Mouse (Mus musculus) spleen, adult 2 months (tissue): ENCODE data around the gene Rnf145. TPM values are rescaled to one million over a fixed set of nuclear protein-coding genes. Genes with fewer than 3 reads are reported as not detected.

Experiments
- DNase-seq, 2 experiments: peaks; one replicate each; pipeline versions ENCODE4 v3.0.0 to v3.0.0-alpha.2; 2012 to 2021; ENCODE audit warnings: low spot score in 2 of 2, low read depth in 1 of 2
- H3K27ac ChIP-seq: fragments of 200-500 bp; 2 replicates; pipeline ENCODE4 v1.5.1; 2012; ENCODE audit warnings: low read length, inconsistent platforms; ENCODE audit not compliant: insufficient read depth
- H3K27me3 ChIP-seq: fragments of 200-500 bp; 2 replicates; pipeline ENCODE4 v1.6.1; 2012; ENCODE audit warnings: mild to moderate bottlenecking, moderate library complexity, low read length, inconsistent platforms; ENCODE audit not compliant: control insufficient read depth, insufficient read depth
- H3K36me3 ChIP-seq: fragments of 200-500 bp; 2 replicates; pipeline ENCODE4 v1.6.1; 2012; ENCODE audit warnings: mild to moderate bottlenecking, low read length, inconsistent platforms; ENCODE audit not compliant: control insufficient read depth, insufficient read depth
- H3K4me1 ChIP-seq: fragments of 200-500 bp; 2 replicates; pipeline ENCODE4 v1.6.1; 2011; ENCODE audit warnings: inconsistent platforms; ENCODE audit not compliant: control insufficient read depth, insufficient read depth, insufficient read length
- H3K4me3 ChIP-seq: fragments of 200-500 bp; 2 replicates; pipeline ENCODE4 v1.5.1; 2011; ENCODE audit warnings: mild to moderate bottlenecking, inconsistent platforms; ENCODE audit not compliant: insufficient read depth, insufficient read length; ENCODE audit errors: extremely low read depth
- CTCF ChIP-seq: fragments of 200-500 bp; IDR thresholded peaks from 2 replicates; pipeline ENCODE4 v1.5.1; 2011; ENCODE audit warnings: mild to moderate bottlenecking, inconsistent platforms; ENCODE audit not compliant: insufficient read depth, insufficient read length, insufficient replicate concordance; ENCODE audit errors: extremely low read depth
- POLR2A ChIP-seq: fragments of 200-500 bp; IDR thresholded peaks from 2 replicates; pipeline ENCODE4 v1.6.1; 2011; ENCODE audit warnings: low read depth, low read length, inconsistent platforms
- WGBS: fragments of 180-500 bp; shearing (Covaris S2); methylation state at CpG from one replicate; pipeline ENCODE4 v1.1.7; 2018; 5-methylcytosine and 5-hydroxymethylcytosine counted together
- polyA plus RNA-seq: library from polyadenylated mRNA; depleted of rRNA; stranded (reverse); fragments of >200 nt; gene quantifications from 2 replicates; pipeline ENCODE4 v1.2.3, GENCODE M21; 2012

Gene Rnf145
- polyA plus RNA-seq, 1 experiment: 65.5 TPM

DNA sequence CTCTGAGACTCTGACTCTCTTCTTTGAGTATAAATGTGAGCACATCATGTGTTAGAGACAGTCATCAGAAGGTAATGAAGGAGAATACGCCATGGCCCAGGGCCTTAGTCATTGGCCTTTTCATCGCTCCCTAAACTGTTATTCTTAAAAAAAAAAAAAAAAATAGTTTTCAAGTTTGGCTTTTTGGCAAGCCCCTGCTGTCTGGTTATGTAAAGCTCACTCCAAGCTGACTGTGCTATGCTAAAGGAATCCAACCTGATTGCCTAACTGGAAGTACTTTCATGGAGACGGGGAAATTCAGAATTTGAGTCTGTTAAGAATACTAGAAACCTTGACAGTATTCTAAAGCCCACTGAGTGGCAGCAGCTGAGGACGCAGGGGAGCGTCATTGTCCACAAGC, 22.5 kb downstream of the Rnf145 start:
- H3K36me3 ChIP-seq: peaks cover 19% of the 10 kb centered on the region
- no peak for DNase-seq
- peaks cover 44% of the 10 kb centered on the region for H3K4me1 ChIP-seq
- H3K4me3 ChIP-seq: no peak overlapping the region
- TF ChIP-seq POLR2A: no peak
- TF ChIP-seq CTCF: no peak
- peak overlapping the region; percentile 63 for H3K27ac ChIP-seq
- 93% methylated on average over 5 of the region's 5 CpGs for WGBS
- H3K27me3 ChIP-seq: no peaks in the 10 kb centered on the region

DNA sequence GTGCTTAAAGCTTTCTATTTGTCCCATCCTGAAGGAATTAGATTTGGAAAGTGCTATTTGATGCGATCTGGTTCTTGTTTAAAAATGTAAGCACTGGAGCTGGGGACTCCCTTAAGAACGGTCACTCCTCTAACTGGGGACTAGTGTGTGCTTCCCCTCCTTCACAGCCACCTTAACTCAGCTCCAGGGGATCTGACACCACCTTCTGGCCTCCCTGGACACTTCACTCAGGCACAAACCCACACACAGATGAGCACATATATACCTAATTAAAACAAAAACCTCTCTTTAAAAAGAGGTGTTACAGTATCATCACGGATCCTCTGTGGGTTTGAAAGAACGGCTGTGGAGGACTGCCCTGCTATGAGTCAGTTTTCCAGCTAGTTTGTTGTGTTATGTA, 23.0 kb downstream of the Rnf145 start:
- DNase-seq: no peak
- no peak overlapping the region for H3K4me3 ChIP-seq
- no peaks in the 10 kb centered on the region for H3K27me3 ChIP-seq
- TF ChIP-seq POLR2A: no peak
- TF ChIP-seq CTCF: no peak
- WGBS: 90% methylated on average over 4 of the region's 4 CpGs
- H3K4me1 ChIP-seq: peaks cover 46% of the 10 kb centered on the region
- H3K27ac ChIP-seq: no peak overlapping the region; the same call in 1 of the 2 replicates
- H3K36me3 ChIP-seq: peaks cover 19% of the 10 kb centered on the region

DNA sequence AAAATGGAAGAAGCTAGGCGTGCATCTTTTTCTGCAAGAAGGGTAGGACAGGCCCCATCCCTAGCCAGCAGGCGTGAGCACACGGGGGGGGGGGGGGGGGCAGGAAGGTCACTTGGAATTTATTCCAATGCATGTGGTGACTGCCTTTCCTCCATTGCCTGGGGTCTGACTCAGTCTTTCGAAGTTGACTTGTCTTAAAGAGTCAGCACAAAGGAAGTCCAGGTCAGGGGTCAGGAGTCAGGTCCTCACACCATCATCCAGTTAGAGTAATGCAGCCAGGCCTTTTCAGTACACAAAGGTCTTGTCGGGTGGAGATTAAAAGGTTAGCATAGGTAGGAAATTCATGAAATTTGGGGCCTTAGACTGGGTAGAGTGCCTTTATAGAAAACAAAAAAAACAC, 24.8 kb downstream of the Rnf145 start:
- TF ChIP-seq POLR2A (no peak), CTCF (no peak)
- Histone ChIP-seq H3K4me1 (peaks cover 41% of the 10 kb centered on the region), H3K27ac (peak overlapping the region; percentile 80), H3K36me3 (peaks cover 15% of the 10 kb centered on the region), H3K27me3 (no peaks in the 10 kb centered on the region), H3K4me3 (no peak overlapping the region)
- DNase-seq: no peak
- 74% methylated on average over 5 of the region's 5 CpGs for WGBS

DNA sequence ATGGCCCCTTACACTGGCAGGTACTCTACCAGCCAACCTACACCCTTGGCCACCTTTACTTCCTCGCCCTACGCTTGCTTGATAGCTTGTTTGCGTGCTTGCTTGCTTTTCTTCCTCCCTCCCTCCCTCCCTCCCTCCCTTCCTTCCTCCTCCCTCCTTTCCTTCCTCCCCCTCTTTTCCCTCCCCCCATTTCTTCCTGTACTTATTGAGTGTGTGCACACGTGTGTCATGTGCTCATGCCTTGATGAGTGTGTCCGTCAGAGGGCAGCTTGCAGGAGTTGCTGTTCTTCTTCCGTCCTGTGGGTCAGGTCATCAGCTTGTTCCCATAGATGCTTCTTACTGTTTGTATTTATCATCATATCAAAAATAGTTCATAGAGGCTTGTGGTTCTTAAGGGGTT, 25.2 kb downstream of the Rnf145 start:
- H3K27me3 ChIP-seq: no peaks in the 10 kb centered on the region
- H3K27ac ChIP-seq: peak overlapping the region; percentile 80
- no peak for DNase-seq
- H3K4me3 ChIP-seq: no peak overlapping the region
- TF ChIP-seq CTCF (no peak), POLR2A (no peak)
- peaks cover 18% of the 10 kb centered on the region for H3K36me3 ChIP-seq
- WGBS: 27% methylated on average over 6 of the region's 6 CpGs
- H3K4me1 ChIP-seq: peaks cover 37% of the 10 kb centered on the region

DNA sequence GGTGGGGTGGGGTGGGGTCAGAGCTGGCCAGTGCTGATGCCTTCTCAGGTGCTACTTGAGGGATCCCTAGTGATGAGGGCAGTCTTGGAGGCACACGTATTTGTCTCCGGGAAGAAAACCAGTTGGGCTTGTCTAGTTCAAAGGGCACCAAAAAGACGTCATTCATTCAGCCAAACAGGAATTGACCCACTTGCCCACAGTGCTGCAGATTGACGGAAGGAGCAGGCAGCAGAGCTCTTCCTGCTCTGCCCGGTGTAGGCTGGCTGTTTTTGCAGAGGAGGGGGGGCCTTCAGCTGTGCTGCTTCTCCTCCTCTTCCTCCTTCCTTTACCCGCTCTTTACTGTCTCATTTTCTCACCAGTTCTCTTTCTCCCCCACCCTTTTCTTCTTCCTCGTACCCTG, 26.4 kb downstream of the Rnf145 start:
- peak overlapping the region; percentile 84 for H3K27ac ChIP-seq
- H3K27me3 ChIP-seq: no peaks in the 10 kb centered on the region
- peaks cover 26% of the 10 kb centered on the region for H3K36me3 ChIP-seq
- TF ChIP-seq CTCF (no peak), POLR2A (no peak)
- WGBS: 12% methylated on average over 7 of the region's 7 CpGs
- DNase-seq: peak; percentile 32 to 54
- no peak overlapping the region for H3K4me3 ChIP-seq
- peaks cover 30% of the 10 kb centered on the region for H3K4me1 ChIP-seq

DNA sequence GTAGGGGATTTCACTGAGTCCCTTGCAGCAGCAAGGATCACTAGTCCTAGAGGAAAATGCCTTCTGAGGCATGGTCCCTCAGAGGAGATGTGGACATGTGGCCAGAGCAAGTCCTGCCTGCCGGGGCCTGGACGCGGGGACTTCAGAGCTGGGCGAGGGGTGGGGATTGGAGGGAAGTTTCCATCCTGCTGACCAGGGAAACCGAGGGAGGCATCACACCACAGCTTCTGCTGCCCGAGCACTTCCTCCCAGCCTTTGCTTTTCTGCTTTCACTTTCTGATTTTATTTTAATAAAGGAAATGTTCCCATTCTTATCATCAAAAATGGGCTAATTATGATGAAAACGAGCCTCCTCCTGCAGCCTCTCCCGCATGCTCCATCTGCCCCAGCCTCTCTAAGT, 27.5 kb downstream of the Rnf145 start:
- DNase-seq: peak in 1 of 2 experiments; percentile 42
- WGBS: 7% methylated on average over 8 of the region's 8 CpGs
- H3K4me3 ChIP-seq: peak overlapping the region; percentile 45; the same call in 1 of the 2 replicates

DNA sequence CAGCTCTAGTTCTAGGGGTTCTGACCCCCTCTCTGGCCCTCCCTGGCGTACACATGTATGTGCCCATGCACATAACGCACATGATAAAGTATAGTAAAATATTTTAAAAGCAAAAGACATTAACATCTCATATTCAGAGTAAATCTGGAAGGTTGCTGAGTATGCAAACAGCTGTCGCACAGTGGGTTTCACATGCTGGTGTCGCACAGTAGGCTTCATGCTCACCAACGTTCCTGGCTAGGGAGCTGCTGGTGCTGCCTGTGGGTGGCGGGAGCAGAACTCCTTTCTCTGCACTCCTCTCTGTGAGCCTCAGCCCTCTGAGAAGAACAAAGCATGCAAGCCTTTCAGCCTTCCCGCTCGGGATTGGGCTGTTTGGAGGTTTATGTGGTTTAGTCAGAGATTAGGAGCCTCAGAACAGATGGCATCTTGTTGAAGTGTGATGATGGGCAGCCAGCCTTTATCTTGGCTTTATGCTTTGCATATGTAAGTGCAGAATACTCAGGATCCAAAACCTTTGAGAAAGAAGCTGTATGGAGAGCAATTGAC, 29.0 kb downstream of the Rnf145 start:
- 87% methylated on average over 8 of the region's 8 CpGs for WGBS
- H3K4me1 ChIP-seq: peaks cover 20% of the 10 kb centered on the region; the same call in 1 of the 2 replicates
- TF ChIP-seq POLR2A (no peak), CTCF (no peak)
- H3K27me3 ChIP-seq: no peaks in the 10 kb centered on the region
- H3K36me3 ChIP-seq: peaks cover 40% of the 10 kb centered on the region
- H3K27ac ChIP-seq: no peak overlapping the region
- no peak overlapping the region for H3K4me3 ChIP-seq
- DNase-seq: no peak

More for the DNA sequence above, 27.5 kb downstream of the Rnf145 start:
- H3K4me1 ChIP-seq: peaks cover 22% of the 10 kb centered on the region; the same call in 1 of the 2 replicates
- peaks cover 33% of the 10 kb centered on the region for H3K36me3 ChIP-seq
- H3K27ac ChIP-seq: peak overlapping the region; percentile 92
- TF ChIP-seq CTCF (no peak), POLR2A (no peak)
- no peaks in the 10 kb centered on the region for H3K27me3 ChIP-seq
